Mouse (Mus musculus): ENCODE results near the gene 1810062G17Rik. TPM values are rescaled to one million over a fixed set of nuclear protein-coding genes. Genes with fewer than 3 reads are reported as not detected.

1810062G17Rik gene
- total RNA-seq, 2 experiments from 2014 or later, result 0.24 to 0.74 TPM

DNA sequence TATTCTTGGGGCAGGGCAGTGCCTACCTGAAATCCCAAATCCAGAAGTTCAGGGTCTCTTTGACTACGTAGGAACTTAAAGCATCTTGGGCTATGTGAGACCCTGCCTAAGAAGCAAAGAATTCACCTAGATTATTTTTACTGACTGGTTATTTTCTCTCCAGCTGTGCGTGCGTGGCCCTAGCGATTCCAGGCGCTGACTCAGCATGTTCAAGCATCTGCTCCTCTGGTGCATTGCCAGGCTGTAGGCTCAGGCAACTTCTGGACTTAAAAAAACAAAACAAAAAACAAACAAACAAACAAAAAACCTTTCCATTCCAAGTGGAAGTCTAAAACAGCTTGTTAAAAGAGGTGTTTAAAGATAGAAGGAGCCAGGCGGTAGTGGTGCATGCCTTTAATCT lies 22.5 kb downstream of the 1810062G17Rik start:
- no peak for DNase-seq
- intact Hi-C loops (cut with DNase I), result loop anchor here (5.0 kb wide), 1 partner anchor 36 kb away; no protein-coding TSS in a partner anchor

DNA sequence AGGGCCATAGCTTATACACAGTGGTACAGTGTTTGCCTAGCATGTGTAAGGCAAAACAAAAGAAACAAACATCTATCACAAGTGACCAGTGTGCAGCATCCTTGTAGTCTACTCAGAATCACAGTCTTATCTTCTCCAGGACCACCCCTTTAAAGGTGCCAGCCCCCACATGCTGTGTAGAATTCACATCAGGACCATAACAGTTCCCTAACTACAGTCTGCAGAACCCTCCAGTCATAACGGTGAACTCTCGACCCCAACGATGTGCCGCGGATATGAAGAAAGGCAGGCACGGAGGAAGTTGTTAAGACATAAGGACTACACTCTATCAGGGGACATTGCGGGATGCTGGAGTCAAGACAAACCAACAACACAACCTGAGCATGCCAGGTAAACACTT lies 23.7 kb downstream of the 1810062G17Rik start:
- intact Hi-C loops (cut with DNase I), result loop anchor here (5.0 kb wide), 1 partner anchor 37 kb away; no protein-coding TSS in a partner anchor
- no peak for DNase-seq

DNA sequence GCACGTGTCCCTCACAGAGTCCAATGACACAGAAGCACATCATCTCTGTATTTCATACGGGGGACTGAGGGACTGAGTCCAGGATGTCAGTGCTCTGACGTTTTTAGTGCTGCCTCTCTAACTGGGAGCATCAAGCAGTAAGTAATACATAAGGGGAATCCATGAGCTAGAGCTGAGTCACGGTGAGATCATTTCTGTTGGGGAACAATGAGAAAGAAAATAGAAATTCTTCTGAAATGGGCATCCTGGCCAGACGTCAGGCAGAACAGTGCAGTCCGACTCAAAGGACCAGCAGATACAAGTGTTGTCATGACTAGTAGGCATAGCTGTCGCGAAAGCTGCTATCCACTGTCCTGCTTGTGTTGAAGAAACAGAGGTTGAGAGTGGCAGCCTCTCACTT lies 25.2 kb downstream of the 1810062G17Rik start:
- intact Hi-C loops (cut with DNase I), result no loop called here
- DNase-seq, result no peak

DNA sequence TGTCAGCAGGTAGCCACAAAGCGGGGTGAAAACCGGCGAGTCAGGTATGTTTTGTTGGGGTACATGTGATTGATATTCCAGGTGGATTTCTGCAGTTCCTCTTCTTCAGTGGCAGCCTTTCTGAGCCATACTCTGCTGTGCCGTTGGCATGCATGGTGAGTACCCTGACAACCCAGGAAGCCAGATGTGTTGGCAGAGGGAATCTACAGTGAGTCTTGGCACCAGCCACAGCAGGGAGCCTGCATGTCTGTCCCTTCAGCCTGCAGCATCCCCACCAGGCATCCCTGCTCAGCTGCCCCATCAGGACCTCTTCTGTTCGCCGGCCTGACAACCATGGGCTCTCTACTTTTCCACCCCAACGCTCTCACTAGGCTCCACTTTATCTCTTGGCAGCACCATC lies 25.8 kb downstream of the 1810062G17Rik start:
- intact Hi-C loops (cut with DNase I), result no loop called here
- DNase-seq, result no peak

DNA sequence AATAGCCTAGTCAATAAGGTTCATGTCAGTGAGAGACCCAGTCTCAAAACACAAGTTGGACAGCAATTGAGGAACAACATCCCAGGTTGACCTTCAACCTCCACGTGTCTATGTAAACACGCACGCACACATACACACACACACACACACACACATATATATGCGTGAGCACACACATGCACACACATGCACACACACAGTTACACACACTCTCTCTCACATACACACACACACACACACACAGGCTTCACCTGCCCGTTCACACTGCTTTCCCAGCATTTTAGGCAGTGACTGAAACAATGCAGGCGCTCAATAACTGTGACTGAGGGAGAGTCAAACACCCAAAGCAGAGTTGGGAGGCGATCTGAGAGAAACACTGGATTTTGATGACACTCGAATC lies 29.6 kb downstream of the 1810062G17Rik start:
- DNase-seq, result no peak
- intact Hi-C loops (cut with DNase I), result no loop called here

DNA sequence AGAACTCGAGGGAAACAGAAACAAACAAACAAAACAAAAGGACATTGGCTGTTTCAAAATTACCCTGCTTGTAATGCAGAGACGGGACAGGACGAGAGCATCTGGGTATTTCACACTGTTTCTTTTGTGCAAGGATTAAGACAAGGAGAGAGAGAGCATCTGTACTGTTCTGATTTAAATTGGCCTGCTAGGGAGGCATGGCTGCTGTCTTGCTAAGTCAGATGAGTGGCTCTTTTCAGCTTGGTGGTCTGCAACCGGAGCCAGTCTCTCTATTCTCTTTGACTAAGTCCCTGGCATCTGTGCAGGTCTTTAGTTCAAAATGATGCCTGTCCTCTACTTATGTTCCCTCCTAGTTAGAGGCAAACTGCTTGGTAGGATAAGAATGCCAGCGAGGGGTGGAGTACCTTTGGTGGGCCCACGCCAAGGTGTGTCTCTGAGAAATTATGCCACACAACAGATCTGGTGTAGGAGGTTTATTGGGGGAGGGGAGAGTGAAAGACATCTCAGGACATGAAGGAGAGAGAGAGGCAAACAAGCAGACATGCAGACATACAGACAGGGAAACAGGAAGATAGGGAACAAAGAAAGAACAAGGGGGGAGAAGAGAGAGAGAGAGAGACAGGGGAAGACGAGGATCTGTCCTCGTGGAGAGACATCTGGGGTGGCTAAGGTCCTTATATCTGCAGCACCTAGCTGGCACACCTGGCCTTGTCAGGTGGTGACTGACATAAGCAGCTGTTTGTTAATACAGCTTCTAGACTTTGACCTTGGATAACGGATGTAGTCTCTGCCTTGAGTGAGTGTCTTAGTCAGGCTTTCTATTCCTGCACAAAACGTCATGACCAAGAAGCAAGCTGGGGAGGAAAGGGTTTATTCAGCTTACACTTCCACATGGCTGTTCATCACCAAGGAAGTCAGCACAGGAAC lies 30.3 kb downstream of the 1810062G17Rik start:
- DNase-seq, result no peak
- intact Hi-C loops (cut with DNase I), result no loop called here

DNA sequence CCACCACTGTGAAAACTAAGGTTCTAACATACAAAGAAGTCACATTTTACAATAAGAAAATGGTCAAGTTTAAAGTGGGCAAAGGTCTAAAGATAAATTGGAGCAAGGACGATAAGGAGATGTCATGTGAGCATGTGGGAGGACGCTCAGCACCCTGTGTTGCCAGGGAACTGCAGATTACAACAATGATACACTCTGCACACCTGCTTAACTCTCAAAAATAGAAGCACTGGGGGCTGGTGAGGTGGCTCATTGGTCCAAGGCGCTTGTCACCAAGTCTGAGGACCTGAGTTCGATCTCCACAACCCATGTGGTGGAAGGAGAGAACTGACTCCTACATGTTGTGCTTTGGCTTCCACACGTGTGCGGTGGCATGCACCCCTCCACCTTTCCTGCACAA lies 35.8 kb downstream of the 1810062G17Rik start:
- intact Hi-C loops (cut with DNase I), result no loop called here
- DNase-seq, result no peak

DNA sequence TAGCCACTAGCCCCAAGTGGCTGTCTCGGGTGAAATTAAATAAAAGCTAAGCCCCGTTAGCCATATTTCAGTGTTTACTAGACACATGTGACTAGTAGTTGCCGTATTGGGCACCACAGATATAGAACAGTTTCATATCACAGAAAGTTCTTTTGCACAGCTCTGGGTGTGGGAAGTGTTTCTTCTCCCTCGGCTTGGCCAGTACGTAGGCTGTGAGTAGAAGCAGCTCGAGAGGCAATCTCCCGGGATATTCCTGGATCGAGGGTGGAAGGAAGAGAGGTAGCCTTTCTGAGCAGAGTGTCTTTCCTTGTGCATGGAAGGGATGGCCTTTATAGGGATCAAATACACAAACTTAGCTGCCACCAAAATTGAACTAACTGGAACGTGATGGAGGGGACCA lies 40.5 kb downstream of the 1810062G17Rik start:
- DNase-seq, result no peak
- intact Hi-C loops (cut with DNase I), result no loop called here

DNA sequence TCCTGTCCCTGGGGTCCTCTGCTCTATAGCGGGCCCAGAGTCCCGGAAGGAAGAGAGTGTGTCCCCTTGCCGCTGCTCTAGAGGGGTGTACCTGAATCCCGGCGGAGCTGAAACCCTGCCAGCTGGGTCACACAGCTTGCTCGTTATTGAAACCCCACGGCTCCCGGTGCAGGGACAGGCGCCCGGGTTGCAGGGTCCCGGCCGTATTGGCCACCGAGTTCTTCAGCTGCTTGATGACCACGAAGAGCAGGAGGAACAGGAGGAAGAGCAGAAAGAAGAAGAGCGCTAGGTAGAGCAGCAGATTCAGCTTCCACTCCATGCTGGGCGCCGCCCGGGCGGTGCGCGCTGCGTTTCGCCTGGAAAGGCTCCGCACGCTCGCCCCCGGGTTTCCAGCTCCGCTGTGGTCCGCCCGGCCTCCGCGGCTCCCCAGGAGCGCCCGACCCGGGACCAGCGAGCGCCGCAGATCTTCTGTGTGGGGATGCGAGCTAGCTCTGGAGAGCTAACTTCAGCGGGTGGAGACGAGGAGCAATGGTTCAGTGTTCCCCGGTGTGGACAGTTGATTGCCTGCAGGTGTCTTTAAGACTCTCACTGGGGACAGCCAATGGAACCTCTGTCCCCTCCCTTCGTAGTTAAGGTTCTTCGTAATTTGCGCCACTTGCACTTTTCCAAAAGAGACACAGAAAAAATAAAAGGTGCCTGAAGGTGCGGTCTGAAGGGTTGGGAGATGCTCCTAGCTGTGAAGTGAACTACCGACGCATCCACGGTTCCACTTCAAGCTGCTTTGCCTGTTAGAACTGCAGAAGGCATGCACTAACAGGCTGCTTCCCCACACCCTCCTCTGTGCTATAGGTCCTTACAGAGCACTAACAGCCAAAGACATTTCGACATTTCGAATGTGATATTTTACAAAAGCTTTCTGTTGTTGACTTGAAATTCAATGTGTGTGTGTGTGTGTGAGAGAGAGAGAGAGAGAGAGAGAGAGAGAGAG lies 45.6 kb downstream of the 1810062G17Rik start, which contains the start of gene Gm11549:
TSS of gene Gm11549 (minus strand) at position 741 of the 988 bp plus-strand sequence.
- intact Hi-C loops (cut with DNase I), result no loop called here
- peak; percentile 38 to 51 for DNase-seq

DNA sequence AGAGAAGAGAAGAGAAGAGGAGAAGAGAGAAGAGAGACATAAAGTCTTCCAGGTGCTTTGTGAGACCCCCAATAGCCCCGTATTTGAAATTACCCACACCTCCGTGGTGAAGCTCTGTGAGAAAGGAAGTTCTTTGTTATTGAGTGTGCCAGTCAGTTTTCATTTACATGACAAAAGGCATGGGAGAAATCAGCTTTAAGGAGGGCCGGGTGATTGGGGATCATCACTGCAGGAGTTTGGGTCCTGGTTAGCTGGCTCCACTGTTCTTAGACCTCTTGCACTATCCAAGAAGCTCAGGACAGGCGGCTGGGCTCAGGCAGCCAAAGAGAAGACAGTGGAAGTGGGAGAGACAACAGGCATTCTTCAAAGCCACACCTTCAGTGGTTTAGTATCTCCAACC lies 46.4 kb downstream of the 1810062G17Rik start:
- intact Hi-C loops (cut with DNase I), result no loop called here

DNA sequence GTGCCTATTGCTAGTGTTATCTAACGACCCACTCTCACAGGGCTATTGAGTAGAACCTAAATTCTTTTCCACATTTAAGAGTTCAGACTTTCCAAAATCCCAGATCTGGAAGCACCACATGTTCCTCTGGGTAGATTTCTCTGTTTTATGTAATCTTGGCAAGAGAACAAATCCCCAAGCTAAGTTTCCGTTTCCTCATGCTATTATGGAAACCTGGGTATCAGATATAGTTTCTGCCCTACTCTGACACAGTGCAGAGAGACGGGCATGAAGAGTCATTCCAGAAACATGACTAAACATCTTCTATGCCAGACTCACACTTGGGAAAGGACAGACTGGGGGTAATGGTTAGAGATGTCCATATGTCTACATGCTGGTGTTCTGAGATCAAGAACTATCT lies 48.7 kb downstream of the 1810062G17Rik start:
- no peak for DNase-seq
- intact Hi-C loops (cut with DNase I), result no loop called here

More for the DNA sequence above, 46.4 kb downstream of the 1810062G17Rik start:
- DNase-seq, result no peak

DNA sequence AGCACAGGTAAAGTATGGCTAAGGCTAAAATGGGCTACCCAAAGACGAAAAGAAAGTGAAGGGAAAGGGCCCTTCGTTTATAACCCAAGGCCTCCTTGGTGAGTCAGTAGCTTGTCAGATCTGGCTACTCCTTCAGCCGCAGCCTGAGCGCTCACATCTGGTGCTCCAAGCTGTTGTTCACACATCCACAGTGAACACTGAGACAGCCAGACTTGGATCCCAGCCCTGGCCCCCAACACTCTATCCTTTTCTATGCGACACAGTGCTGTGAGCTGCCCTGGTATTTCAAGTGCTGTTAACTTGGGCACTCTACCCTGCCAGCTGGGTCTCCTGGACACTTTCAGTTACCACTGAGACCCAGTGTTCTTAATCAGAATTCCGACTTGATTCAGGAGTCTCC lies 54.6 kb downstream of the 1810062G17Rik start:
- peak; percentile 61 to 74 for DNase-seq
- intact Hi-C loops (cut with DNase I), result no loop called here

DNA sequence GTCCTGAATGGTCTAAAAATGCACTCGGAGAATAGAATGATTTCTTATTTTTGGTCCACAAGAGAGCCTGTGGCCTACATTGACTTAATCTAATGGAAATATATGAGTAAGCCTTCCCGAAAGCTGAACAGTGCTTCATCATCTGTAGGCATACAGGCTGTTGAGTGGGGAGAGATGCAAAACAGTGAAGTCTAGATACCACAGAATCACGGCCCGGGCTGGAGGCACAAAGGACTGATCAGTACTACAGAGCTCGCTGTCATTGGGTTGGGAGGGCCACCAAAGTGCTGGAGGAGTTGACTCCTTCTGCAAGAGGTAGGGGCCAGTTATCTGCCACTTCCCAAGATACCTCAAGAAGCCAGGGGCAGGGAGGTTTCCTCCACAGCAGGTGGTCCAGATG lies 55.0 kb downstream of the 1810062G17Rik start:
- intact Hi-C loops (cut with DNase I), result no loop called here
- DNase-seq, result no peak

DNA sequence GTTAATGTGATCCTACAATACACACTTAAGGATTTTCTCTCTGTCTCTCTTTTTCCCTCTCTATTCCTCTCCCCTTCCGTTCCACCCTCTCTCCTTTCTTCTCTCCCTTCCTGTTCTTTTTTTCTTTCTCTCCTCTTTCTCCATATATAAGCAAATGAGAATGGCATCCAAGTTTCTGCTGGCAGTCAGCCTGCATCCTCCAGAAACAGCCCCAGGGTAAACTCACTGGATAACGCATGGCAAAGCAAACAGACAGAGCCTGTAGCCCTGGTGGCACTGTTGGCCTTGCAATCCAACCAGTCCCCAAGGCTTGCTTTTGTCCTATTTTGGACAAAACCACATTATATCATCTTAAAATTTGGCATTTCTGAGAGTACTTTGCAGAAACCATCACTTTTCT lies 55.5 kb downstream of the 1810062G17Rik start:
- intact Hi-C loops (cut with DNase I), result no loop called here
- DNase-seq, result no peak

Small RNAs within 50 kb of the gene (microRNA-seq; reads per million reads assigned to microRNA genes)
- gene Mir7009, result 0.36 to 1.6 reads per million in 2 experiments

Other genes with a start within 250 kb of the 1810062G17Rik start
- gene Anxa5, start within 50 bp of the 1810062G17Rik start, total RNA-seq (2021), result 100 to 1,000 TPM; 166 to 168 TPM
- gene Gm11549, start 45.9 kb downstream of the 1810062G17Rik start, total RNA-seq (2021), result not detected
- gene Exosc9, start 76.7 kb downstream of the 1810062G17Rik start, total RNA-seq (2021), result 10 to 100 TPM; 19.6 to 21.5 TPM
- 10 to 100 TPM in 1 of 2 experiments, 1 to 10 TPM in 1; 7.7 to 13.6 TPM for gene Ccna2, start 96.2 kb downstream of the 1810062G17Rik start, total RNA-seq (2021)
- gene Bbs7, start 137.5 kb downstream of the 1810062G17Rik start, total RNA-seq (2021), result 1 to 10 TPM; 5.3 to 7.2 TPM
- 1 to 10 TPM; 7.5 to 8.9 TPM for gene Trpc3, start 214.2 kb downstream of the 1810062G17Rik start, total RNA-seq (2021)